Mouse (Mus musculus): ENCODE results near the gene Tlx1.

Gene Tlx1

DNA sequence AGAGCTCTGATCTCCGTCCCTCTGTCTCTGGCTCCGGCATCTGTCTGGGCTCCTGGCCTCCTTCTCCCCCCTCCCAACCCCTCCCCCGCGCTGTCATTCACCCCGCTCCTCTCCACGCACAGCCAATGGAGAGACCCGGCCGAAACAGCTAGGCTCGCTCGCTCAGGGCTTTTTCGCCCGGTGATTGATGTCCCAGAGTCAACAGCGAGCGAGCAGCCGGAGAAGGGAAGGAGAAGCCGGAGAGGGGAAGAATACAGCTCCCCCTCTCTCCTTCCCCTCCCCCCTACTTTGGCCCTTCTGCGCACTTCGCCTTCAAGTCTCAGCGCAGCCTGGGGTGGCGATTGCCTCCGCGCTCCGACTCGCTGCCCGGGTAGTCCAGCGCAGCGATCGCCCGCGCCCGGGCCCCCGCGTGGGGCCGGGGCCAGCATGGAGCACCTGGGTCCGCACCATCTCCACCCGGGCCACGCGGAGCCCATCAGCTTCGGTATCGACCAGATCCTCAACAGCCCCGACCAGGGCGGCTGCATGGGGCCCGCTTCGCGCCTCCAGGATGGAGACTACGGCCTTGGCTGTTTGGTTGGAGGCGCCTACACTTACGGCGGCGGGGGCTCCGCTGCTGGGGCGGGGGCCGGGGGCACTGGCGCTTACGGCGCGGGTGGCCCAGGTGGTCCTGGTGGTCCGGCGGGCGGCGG lies at the start of gene Tlx1:
TSS of gene Tlx1 (plus strand) at position 191 of the 692 bp plus-strand sequence.
- DNase-seq (ENCODE audit: low read depth, low spot score): no peak

DNA sequence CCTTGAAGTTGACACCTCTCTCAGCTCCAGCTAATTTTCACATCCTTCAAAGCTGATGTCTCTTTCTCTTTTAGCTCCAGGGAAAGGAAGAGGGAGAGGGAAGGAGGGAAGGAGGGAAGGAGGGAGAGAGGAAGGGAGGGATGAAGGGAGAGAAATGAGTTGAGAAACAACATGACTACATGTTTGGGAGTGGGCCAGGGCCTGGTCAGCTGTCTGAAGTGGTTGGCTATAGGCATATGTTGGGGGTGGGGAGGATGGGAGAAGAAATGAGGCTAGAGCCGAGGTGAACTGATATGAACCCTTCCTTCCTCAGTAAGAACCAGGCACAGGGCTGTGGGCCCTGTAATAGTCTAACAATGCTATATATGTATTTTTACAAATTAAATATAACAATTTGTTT lies 44.9 kb upstream of the Tlx1 start:
- DNase-seq (ENCODE audit: low read depth, low spot score): no peak

DNA sequence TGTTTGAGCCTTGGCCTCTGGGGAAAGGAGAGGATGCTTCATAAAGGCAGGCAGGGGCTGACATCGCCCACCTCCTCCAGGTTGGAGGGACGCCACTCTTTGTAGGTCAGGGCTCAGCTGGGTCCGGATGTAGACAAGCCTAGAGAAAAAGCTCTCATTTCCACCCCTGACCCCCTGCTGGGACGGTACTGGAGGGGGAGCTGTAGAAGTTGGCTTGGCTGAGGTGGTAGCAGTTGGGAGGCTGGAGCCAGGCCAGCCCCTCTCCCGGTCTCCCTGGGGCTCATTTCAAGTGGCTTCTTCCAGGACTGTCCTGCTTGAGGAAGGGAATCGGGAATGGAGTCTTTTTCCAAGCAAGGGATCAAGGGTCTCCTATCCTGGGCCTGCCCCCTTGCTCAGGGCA lies 43.8 kb upstream of the Tlx1 start:
- no peak for DNase-seq (ENCODE audit: low read depth, low spot score)

DNA sequence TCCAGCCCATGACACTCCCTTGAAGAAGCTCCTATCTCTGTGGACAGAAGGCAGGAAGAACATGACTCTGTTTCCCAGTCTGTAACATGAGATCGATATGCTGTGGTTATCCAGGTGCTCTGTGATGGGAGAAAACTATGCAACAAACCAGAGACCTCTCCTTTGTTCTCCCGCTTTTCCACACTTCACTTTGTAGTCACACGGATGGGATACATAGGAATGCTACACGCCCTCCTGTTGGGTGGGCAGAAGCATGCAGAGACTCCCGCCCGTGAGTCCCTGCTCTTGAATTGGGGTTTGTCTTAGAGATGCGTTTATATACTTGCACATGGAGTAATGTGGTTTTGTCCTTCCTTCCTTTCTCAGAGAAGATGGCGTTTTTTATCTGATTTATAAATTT lies 39.8 kb upstream of the Tlx1 start:
- no peak for DNase-seq (ENCODE audit: low read depth, low spot score)

DNA sequence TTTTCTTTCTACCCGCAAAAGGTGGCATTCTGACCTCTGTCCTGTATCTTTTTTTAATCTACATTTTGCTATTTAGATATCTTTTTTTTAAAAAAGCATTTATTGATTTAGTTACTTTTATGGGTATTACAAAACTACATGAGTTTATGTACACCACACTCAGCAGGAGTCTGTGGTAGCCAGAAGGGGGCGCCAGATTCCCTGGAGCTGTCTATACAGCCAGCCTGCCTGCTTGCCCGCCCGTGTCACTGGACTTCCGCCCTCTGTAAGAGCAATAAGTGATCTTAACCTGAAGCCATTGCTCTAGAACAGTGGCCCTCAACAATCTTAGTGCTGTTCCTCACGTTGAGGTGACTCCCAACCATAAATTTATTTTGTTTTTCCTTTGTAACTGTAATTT lies 38.0 kb upstream of the Tlx1 start:
- no peak for DNase-seq (ENCODE audit: low read depth, low spot score)

DNA sequence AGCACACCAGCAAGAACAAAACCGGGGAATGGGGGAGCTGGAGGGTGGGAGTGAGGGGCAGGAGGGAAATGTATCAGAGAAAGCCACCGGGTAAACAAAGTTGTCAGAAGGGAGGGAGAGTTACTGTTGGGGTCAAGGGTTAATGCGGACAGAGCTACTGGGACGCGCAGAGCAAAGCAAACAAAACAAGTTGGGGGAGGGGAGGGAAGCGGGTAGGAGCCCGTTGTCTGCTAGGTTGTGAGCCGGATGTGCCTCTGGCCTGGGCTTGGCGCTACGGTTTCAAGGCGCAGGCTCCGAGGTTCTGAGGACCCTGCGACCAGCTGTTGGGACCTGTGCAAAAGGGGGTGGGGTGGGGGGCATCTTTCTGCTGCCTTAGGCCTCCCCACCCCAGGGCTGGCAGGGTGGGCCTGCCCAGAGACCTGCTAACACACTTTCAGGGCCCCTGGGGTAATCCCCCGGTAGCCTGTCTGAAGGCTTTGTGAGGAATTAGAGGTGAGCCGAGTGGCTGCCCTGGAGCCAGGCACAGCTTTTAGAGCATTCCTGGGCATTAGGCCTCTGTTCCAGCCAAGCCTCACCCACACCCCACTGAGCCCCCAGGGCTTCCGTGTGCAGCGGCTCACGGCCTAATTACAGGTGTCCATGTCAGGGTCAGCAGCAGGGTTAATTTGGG lies 36.6 kb upstream of the Tlx1 start:
- no peak for DNase-seq (ENCODE audit: low read depth, low spot score)

DNA sequence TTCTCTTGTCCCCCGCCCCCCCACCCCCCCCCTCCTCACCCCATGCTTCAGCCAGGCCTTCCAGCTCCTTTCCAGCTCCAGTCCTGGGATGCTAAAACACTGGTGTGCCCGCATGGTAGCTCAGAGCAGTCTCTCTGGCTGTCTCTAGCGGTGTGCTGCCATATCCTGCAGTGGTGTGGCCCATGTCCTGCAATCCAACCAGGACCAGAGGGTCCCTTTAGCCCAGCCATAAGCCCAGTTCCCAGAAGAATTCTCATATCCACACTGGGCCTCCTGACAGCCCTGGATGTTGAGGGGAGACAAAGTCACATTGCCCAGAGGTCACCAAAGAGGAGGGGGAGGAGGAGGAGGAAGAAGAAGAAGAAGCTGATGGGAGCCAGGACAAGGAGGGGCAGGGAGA lies 35.7 kb upstream of the Tlx1 start:
- DNase-seq (ENCODE audit: low read depth, low spot score): no peak

DNA sequence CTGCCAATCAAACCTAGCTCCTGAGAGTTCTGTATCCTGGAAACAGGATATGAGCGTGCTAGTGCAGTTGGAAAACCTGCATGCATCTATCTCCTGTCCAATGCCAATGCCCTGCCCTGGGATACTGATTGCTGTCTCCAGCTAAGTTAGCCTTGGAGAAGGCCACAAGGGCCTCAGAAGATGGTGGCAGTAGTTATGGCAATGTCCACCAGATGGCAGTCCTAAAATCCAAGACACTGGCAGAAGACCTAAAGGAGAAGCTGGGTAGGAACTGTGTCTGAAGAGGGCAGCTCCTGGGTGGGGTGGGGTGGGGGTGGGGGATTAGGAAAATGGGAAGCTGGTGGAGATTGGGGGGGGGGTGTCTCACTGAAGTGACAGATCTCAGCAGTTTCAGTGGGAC lies 33.7 kb upstream of the Tlx1 start:
- DNase-seq (ENCODE audit: low read depth, low spot score): no peak

DNA sequence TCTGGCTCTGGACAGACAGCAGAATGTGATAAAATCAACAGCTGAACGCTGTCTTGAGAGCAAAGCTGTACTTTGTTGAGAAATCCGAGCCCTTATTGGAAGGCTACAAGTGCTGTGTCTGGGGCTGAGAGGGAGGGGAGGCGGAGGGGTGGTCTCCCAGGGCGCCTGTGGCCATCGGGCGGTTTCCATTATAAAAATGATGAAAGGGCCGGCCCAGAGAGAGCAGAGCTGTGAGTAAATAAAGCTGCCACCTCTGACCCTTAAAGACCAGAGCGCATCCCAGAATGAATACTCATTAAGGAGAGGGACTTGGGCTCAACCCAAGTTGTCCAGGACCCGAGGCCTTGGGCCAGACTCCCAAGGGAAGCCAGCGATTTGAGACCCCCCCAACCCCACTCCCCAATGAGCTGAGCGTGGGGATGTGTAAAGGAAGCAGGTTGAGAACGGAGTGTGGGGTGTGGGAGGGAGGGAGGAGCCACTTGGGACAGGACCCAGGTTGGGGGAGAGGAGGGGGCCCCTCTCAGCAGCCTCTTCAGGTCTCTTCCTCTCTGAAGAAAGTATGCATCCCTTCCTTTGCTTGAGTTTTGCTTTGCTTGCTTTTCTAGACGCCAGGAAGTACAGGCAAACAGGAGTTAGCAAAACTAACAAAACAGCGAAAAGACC lies 18.4 kb upstream of the Tlx1 start:
- no peak for DNase-seq (ENCODE audit: low read depth, low spot score)

DNA sequence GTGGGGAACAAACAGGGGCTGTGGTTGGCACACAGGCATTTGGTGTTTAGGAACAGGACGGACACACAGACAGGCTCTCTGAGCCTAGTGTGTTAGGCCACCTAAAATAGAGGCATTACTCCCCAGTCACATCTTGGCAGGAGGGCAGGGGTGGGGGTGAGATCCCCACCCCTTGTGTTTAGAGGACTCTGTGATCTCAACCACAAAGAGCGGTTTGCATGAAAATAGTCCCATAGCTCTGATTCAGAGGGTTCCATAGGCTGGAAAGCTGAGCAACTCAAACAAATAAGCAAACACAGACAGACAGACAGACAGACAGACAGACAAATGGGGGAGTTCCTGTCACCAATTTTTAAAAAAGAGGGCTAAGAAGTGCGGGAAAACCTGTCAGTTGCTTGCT lies 7.9 kb upstream of the Tlx1 start:
- DNase-seq (ENCODE audit: low read depth, low spot score): no peak

DNA sequence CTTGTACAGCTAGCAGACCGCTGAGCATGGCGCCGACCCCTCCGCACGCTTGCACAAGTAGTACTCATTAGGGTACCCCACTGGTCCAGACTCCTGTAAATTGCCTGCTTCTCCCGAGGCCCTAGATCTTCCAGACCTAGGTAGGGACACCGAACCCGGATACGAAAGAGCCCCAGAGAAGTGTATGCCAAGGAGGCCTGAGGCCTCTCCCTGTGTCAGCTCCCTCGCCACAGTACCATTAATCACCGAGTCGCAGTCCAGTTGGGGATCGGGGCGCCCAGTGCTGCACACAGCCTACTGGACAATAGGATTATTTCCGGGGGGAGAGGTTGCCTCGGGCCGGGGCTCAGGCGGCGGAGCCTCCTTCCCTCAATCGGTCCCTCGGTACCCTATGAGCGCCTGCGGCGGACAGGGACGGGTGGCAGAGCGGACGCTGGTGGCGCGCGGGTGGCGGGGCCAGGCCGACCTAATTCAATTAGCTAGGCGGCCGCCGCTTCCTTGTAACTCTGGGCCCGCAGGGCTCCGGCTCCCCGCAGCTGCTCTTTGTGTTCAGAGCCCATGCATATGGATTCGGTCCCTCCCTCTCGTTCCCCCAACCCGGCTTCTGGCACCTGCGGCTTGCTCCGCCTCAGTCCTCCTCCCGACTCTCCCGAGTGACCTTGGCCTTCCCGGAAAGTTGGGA lies 7.1 kb upstream of the Tlx1 start:
- no peak for DNase-seq (ENCODE audit: low read depth, low spot score)

DNA sequence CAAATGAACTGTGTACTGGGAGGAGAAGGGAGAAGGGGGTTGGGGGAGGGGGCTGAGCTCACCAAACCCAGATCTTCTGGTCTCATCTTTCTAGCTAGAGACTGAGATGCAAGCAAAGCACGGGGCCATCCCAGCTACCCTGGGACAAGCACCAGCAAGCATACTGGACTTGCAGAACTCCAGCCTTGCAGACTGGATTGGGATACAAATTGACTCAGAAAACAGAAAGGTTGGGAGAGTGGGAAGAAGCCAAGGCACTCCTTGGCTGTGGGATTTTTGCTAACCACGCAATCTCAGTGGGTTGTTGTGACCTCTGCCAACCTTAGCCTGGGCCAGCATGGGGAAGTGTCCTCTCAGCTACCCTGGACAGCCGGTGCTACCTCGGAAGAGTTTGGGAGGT lies 3.4 kb upstream of the Tlx1 start:
- no peak for DNase-seq (ENCODE audit: low read depth, low spot score)

DNA sequence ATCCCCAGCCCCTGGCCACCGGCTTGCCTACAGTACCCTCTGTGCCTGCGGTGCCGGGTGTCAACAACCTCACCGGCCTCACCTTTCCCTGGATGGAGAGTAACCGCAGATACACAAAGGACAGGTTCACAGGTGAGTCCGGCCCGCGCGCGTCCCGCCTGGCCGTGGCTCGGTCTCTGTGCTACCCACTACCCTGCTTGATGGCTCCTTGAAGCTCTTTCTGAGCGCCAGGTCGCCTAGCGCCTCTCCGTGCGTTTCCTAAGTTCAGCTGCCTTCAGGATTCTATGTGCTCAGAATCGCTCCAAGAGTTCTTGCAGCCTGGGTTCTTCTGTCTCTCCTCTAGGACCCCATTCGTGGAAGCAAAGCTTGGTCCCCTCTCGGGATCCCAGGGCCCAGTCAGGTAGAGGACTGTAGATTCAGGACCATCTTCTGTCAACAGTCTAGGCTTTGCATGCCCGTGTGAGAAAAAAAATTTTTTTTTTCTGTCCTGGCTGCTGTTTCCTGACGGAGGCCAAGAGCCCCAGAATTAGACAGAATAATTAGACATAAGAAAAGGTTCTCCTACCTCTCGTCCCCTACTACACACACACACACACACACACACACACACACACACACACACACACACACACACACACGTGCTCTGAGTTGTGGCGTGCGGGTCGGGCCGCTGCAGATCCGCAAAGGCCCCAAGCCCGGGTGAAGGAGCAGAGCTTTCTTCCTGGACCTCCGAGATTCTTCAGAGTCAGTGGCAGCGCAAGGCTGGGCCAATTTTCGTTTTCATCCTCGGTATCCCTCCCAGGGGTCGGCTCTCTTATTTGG lies 1.1 kb downstream of the Tlx1 start:
- no peak for DNase-seq (ENCODE audit: low read depth, low spot score)

DNA sequence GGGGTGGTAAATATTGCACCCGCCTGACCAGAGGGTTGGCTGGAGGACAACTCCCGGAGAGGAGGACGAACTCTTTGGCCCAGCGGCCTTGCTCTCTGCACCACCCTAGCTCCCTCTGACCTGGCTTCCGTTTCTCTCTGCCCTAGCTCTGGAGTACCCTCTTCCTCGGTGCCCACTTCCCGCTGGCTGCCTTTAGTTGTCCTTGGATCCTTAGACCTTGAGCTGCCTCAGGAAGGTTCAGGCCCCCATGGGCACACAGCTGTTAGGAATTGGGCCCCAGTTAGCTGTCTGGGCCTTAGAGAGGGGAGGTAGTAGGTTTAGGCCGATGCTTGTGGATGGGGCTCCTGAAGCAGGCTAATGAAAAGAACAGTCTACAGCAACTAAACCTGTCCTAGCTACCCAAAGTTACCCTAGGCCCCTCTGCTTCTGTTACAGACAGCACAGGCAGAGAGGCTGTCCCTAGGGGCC lies 1.7 kb downstream of the Tlx1 start:
- no peak for DNase-seq (ENCODE audit: low read depth, low spot score)

DNA sequence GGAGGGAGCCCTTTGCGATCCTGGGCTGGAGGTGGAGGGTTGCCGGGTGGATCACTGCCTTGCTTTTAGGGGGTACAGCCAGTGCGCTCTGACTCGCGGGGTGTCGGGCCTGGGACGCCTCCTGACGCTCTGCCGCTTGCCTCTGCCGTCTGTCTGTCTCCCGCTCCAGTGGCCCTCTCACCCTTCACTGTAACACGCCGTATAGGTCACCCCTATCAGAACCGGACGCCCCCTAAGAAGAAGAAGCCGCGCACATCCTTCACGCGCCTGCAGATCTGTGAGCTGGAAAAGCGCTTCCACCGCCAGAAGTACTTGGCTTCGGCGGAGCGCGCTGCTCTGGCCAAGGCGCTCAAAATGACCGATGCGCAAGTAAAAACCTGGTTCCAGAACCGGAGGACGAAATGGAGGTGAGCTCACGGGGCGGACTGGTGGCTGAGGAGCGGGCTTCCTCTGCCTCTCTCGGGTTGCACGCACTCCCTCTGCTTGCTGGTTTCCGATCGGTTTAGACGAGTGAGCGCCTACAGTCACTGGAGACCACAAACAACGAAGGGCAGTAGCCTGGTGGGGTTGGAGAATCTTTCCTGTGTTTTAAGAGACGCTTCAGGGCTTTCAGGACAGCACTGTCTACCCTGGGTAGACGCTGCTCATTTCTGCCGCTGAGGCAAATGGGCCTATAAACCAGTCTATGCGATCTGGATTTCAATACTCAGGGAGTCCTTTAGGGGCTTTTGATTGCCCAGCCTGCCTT lies 3.0 kb downstream of the Tlx1 start:
- DNase-seq (ENCODE audit: low read depth, low spot score): no peak

DNA sequence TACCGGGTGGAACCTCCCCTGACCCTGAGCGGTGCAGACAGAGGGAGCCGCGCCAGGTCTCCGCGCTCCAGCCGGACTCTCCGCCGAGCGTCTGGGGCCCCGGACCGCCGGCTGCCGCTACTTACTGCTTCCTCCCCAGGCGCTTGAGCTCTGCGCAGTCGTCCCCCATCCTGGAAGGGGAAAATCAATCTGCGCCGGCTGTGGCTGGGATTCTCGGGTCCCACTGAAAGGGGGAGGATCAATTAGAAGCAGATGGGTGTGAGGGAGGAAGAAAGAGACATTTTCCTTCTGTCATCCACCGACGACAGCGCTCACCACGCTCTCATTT lies 3.5 kb downstream of the Tlx1 start:
- DNase-seq (ENCODE audit: low read depth, low spot score): no peak

DNA sequence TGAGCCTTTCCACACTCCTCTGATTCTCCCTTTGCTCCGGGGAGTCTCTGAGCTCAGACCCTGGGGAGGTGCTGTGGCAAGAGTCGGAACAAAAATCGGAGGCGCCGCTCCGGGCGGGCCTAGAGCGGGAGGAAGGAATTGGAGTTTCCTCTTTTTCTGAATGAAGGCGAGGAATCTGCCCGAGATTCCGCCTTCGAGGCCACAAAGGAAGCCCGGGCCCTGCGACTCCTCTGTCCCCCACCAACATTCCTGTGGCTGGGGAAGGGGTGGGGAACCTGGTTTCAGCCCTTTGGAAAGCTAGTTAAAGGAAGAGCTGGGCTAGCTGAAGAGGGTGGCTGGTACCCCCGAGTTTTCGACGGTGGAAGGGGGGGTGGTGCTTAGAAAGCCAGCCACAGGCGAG lies 4.0 kb downstream of the Tlx1 start:
- DNase-seq (ENCODE audit: low read depth, low spot score): no peak

DNA sequence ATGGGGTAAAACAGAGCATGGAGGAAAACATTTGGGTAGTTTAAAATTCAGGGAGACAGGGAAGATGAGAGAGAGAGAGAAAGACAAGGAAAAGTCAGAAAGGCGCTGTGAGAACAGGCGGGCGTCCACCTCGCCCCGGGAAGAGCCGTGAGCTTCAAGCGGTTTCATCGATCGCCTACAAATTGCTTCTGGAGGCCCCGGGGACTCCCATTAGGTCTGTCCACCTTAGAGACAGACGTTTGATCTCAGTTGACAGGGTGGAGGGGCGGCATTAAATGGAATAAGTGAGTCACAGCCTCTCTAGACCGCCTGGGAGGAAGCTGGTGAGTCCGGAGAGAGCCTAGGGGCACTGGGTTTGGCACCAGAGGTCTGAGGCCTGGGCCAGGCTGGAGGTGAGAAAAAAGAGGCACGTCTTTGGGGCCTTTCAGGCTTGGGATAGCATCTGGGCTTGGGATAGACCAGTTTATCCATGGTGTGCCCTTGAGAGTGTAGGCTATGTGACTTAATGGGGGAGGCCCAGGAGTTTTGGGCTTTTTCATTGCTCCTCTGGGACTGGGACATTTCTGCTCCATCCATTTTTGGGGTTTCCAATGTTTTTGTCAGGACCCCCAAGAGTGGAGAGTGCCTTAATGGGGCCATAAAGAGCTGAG lies 4.8 kb downstream of the Tlx1 start:
- no peak for DNase-seq (ENCODE audit: low read depth, low spot score)

DNA sequence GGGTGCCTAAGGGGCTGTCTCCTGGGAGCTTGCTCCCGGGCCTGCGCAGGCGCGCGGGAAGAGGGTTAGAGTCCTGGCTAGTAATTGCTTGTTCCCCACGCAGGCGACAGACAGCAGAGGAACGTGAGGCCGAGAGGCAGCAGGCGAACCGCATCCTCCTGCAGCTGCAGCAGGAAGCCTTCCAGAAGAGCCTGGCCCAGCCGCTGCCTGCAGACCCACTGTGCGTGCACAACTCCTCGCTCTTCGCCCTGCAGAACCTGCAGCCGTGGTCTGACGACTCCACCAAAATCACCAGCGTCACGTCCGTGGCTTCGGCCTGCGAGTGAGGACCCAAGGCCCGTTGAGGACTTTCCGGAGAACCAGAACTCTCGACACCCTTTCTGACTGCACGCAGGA lies 5.3 kb downstream of the Tlx1 start:
- DNase-seq (ENCODE audit: low read depth, low spot score): no peak

DNA sequence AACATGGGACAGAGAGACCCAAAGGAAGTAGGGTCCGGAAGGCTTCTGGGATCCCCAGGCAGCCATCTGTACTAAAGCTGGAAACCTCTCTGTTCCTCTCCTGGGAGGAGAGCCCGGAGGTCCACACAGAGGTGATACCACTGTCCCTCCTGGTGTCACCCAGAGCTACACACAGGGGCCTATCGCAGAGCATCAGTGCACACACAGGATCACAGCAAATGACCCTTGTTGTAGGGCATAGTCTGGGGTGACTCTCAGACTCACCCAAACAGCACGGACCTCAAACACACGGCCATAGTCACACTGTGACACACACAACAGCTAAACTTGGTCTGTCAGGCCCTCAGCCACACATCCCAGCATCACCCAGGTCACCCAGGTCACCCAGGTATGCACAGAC lies 5.9 kb downstream of the Tlx1 start:
- no peak for DNase-seq (ENCODE audit: low read depth, low spot score)

DNA sequence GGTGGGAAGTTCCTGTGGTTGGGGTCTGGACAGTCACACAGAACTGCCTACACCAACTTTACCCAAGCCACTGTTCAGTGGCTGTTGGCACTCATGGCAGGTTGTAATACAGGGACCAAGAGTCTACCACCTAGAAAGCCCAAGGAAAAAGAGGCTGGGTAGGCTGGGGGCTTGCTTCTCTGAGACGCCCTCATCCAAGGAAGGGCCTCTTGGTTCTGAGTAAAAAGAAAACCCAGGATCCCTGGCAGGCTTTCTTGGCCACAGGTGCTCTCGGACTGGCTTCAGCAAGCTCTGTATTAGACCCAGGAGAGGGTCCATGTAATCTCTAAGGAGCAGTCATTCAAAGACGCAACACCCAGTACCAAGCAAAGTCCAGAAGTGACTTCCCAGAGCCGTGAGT lies 7.7 kb downstream of the Tlx1 start:
- no peak for DNase-seq (ENCODE audit: low read depth, low spot score)

All from forelimb bud, embryonic 11.5 days (tissue).